Mouse (Mus musculus): ENCODE results near the gene Arpc4. TPM values are rescaled to one million over a fixed set of nuclear protein-coding genes. Genes with fewer than 3 reads are reported as not detected.

Gene Arpc4
- total and polyA plus RNA-seq, 2 experiments from 2014 or later, result 129 to 203 TPM

- Histone ChIP-seq H3K36me3 (replicated peaks; ENCODE audit: control insufficient read depth, insufficient read depth, low read length) (peaks cover 27% of the 10 kb centered on the region), H3K4me1 (ENCODE audit: control insufficient read depth, insufficient read depth) (peaks cover 32% of the 10 kb centered on the region), H3K4me3 (ENCODE audit: low read depth, low read length) (peak within 1 kb of the TSS; percentile 91), H3K27me3 (ENCODE audit: control insufficient read depth, insufficient read depth, low read length) (no peaks in the 10 kb centered on the region), H3K4me2 (ENCODE audit: low read depth, low read length) (peak within 1 kb of the TSS; percentile 96), H3K27ac (ENCODE audit: low read depth) (peak within 1 kb of the TSS; percentile 80), H3K9ac (replicated peaks; ENCODE audit: low read depth, low read length) (peak within 1 kb of the TSS; percentile 86), H3K9me3 (replicated peaks; ENCODE audit: control insufficient read depth, low read length) (no peaks in the 10 kb centered on the region)
- TF ChIP-seq EP300 (IDR thresholded peaks at IDR 0.05; ENCODE audit: low read depth), result no peak
- no peak for TF ChIP-seq CTCF (IDR thresholded peaks at IDR 0.05; ENCODE audit: low read depth)
- DNase-seq (ENCODE audit: low spot score) (peak; percentile 75), ATAC-seq (ENCODE audit: insufficient read depth, low read depth) (peak; percentile 85)
- WGBS, result 7% methylated on average over 32 of the region's 32 CpGs
Observed at GRCm38 (mm10) chr6:113343177-113344092, 34.5 kb upstream of the Arpc4 start, which contains the start of gene Camk1. TSS of gene Camk1 (minus strand) at chr6:113343984.

DNA sequence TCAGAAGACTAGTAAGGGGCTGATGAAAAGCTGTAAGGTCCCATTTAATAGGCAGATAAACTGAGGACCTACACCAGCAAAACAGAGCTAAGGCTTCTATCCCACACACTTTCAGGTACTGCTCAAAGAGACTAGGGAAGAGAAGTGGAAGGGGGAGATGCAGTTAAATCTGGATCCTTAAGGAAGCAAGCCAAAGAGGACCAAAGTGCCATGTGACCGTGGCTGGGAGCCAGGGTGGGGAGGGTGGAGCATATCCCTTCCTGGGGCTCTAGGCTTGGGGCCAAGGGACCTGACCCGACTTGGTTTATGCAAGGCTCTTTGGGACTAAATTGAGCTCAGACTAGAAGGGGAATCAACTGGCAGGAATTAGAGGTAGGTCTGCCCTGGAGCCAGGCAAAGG lies 33.6 kb upstream of the Arpc4 start:
- peak overlapping the region; percentile 91 for H3K4me3 ChIP-seq (ENCODE audit: low read depth, low read length)
- H3K27ac ChIP-seq (ENCODE audit: low read depth), result peak overlapping the region; percentile 80
- H3K36me3 ChIP-seq (replicated peaks; ENCODE audit: control insufficient read depth, insufficient read depth, low read length), result peaks cover 19% of the 10 kb centered on the region
- peak overlapping the region; percentile 96 for H3K4me2 ChIP-seq (ENCODE audit: low read depth, low read length)
- ATAC-seq (ENCODE audit: insufficient read depth, low read depth), result peak; percentile 72
- no peaks in the 10 kb centered on the region for H3K27me3 ChIP-seq (ENCODE audit: control insufficient read depth, insufficient read depth, low read length)
- peaks cover 32% of the 10 kb centered on the region for H3K4me1 ChIP-seq (ENCODE audit: control insufficient read depth, insufficient read depth)
- no peak for TF ChIP-seq CTCF (IDR thresholded peaks at IDR 0.05; ENCODE audit: low read depth)
- peak; percentile 42; the same call in 1 of the 2 replicates for TF ChIP-seq EP300 (IDR thresholded peaks at IDR 0.05; ENCODE audit: low read depth)
- H3K9me3 ChIP-seq (replicated peaks; ENCODE audit: control insufficient read depth, low read length), result no peaks in the 10 kb centered on the region
- H3K9ac ChIP-seq (replicated peaks; ENCODE audit: low read depth, low read length), result peak overlapping the region; percentile 86
- peak; percentile 58 for DNase-seq (ENCODE audit: low spot score)
- 10% methylated on average over 2 of the region's 2 CpGs for WGBS

DNA sequence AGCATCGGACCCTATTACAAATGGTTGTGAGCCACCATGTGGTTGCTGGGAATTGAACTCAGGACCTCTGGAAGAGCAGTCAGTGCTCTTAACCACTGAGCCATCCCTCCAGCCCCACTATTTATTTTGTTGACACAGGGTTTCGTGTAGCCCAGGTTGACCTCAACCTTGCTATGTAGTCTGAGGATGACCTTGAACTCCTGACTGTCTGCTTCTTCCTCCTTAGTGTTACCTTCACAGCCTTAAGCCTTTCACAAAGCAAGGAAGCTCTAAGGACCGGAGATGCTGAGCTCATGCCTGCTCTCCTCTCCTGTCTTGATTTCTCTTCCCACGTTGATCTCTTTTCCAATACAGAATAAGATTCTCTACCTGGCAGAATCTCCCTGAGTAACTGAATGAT lies 31.0 kb upstream of the Arpc4 start:
- TF ChIP-seq EP300 (IDR thresholded peaks at IDR 0.05; ENCODE audit: low read depth), result no peak
- TF ChIP-seq CTCF (IDR thresholded peaks at IDR 0.05; ENCODE audit: low read depth), result no peak
- H3K36me3 ChIP-seq (replicated peaks; ENCODE audit: control insufficient read depth, insufficient read depth, low read length), result no peaks in the 10 kb centered on the region
- no peaks in the 10 kb centered on the region for H3K27me3 ChIP-seq (ENCODE audit: control insufficient read depth, insufficient read depth, low read length)
- no peaks in the 10 kb centered on the region for H3K9me3 ChIP-seq (replicated peaks; ENCODE audit: control insufficient read depth, low read length)
- H3K9ac ChIP-seq (replicated peaks; ENCODE audit: low read depth, low read length), result no peak overlapping the region
- 66% methylated on average over 4 of the region's 4 CpGs for WGBS
- H3K4me3 ChIP-seq (ENCODE audit: low read depth, low read length), result no peak overlapping the region
- peaks cover 24% of the 10 kb centered on the region for H3K4me1 ChIP-seq (ENCODE audit: control insufficient read depth, insufficient read depth)
- H3K4me2 ChIP-seq (ENCODE audit: low read depth, low read length), result no peak overlapping the region
- no peak overlapping the region for H3K27ac ChIP-seq (ENCODE audit: low read depth)
- no peak for DNase-seq (ENCODE audit: low spot score)
- no peak for ATAC-seq (ENCODE audit: insufficient read depth, low read depth)

DNA sequence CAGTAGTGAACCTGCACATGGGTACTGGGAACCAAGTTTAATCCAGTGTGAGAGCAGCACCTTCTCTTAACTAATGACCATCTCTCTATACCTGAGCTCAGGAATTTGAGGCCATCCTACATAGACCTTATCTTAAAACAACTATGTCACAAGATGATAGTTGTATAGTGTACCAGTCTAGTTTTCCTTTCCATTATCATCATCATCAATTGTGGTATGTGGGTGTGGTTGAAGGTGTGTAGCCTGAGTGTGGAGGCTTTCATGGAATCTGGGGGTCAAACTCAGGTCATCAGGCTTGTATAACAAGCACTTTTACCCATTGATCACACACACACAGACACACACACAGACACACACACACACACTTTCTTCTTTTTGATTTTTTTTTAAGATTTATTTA lies 27.4 kb upstream of the Arpc4 start:
- Histone ChIP-seq H3K27me3 (ENCODE audit: control insufficient read depth, insufficient read depth, low read length) (no peaks in the 10 kb centered on the region), H3K4me1 (ENCODE audit: control insufficient read depth, insufficient read depth) (no peaks in the 10 kb centered on the region), H3K9ac (replicated peaks; ENCODE audit: low read depth, low read length) (no peak overlapping the region), H3K36me3 (replicated peaks; ENCODE audit: control insufficient read depth, insufficient read depth, low read length) (no peaks in the 10 kb centered on the region), H3K4me2 (ENCODE audit: low read depth, low read length) (no peak overlapping the region), H3K27ac (ENCODE audit: low read depth) (no peak overlapping the region), H3K4me3 (ENCODE audit: low read depth, low read length) (no peak overlapping the region), H3K9me3 (replicated peaks; ENCODE audit: control insufficient read depth, low read length) (no peaks in the 10 kb centered on the region)
- TF ChIP-seq EP300 (IDR thresholded peaks at IDR 0.05; ENCODE audit: low read depth) (no peak), CTCF (IDR thresholded peaks at IDR 0.05; ENCODE audit: low read depth) (no peak)
- DNase-seq (ENCODE audit: low spot score) (no peak), ATAC-seq (ENCODE audit: insufficient read depth, low read depth) (no peak)

DNA sequence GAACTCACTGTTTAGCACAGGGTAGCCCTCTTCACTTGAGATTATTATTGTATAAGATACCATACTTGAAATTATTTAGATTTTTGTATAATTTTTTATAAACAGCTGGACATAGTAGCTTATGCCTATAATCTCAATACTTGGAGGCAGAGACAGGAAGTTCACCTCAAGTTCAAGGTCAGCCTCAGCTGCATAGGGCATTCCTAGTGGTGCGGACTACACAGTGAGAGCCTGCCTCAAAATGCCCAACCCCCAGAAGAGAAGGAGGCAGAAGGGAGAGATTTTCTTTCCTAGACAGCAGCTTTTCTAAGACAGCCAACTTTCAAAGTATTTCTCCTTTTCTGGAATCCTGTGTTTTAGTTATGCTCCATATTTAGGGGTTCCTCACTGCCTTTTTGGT lies 26.8 kb upstream of the Arpc4 start:
- Histone ChIP-seq H3K9ac (replicated peaks; ENCODE audit: low read depth, low read length) (no peak overlapping the region), H3K4me1 (ENCODE audit: control insufficient read depth, insufficient read depth) (no peaks in the 10 kb centered on the region), H3K4me2 (ENCODE audit: low read depth, low read length) (no peak overlapping the region), H3K27ac (ENCODE audit: low read depth) (no peak overlapping the region), H3K9me3 (replicated peaks; ENCODE audit: control insufficient read depth, low read length) (no peaks in the 10 kb centered on the region), H3K27me3 (ENCODE audit: control insufficient read depth, insufficient read depth, low read length) (no peaks in the 10 kb centered on the region), H3K4me3 (ENCODE audit: low read depth, low read length) (no peak overlapping the region), H3K36me3 (replicated peaks; ENCODE audit: control insufficient read depth, insufficient read depth, low read length) (no peaks in the 10 kb centered on the region)
- no peak for TF ChIP-seq EP300 (IDR thresholded peaks at IDR 0.05; ENCODE audit: low read depth)
- TF ChIP-seq CTCF (IDR thresholded peaks at IDR 0.05; ENCODE audit: low read depth), result no peak
- DNase-seq (ENCODE audit: low spot score), result no peak
- ATAC-seq (ENCODE audit: insufficient read depth, low read depth), result no peak
- WGBS, result 58% methylated on average over 1 of the region's 1 CpGs

All from heart, postnatal 0 days (tissue).